Mouse (Mus musculus) bone marrow, adult 2 months (tissue): ENCODE measurements at regions not wholly inside any gene's neighbourhood (a gene's known extent, or its start where the extent isn't known, plus 50 kb on each side); places are given as distances from the start of the nearest gene placed in this dataset.

Experiments
- H3K27ac ChIP-seq: fragments of 200-500 bp; 2 replicates; pipeline ENCODE4 v1.5.1; 2012; ENCODE audit warnings: low read depth, mild to moderate bottlenecking, control low read depth, inconsistent platforms, low read length; ENCODE audit not compliant: control insufficient read depth, poor library complexity, insufficient read depth
- H3K4me1 ChIP-seq: fragments of 200-500 bp; 2 replicates; pipeline ENCODE4 v1.6.1; 2011; ENCODE audit warnings: low read length; ENCODE audit not compliant: control insufficient read depth, insufficient read depth
- H3K4me3 ChIP-seq: fragments of 200-500 bp; replicated peaks from 2 replicates; pipeline ENCODE3; 2011; ENCODE audit warnings: mild to moderate bottlenecking, low read depth, low read length, control low read depth; ENCODE audit not compliant: control insufficient read depth
- CTCF ChIP-seq: fragments of 200-500 bp; IDR thresholded peaks from 2 replicates; pipeline ENCODE4 v1.5.1; 2011; ENCODE audit warnings: low read length, control low read depth; ENCODE audit not compliant: control insufficient read depth, insufficient read depth
- POLR2A ChIP-seq: fragments of 200-500 bp; IDR thresholded peaks from 2 replicates; pipeline ENCODE4 v1.6.1; 2011; ENCODE audit warnings: low read depth, mild to moderate bottlenecking, control low read depth, low read length, borderline replicate concordance; ENCODE audit not compliant: control insufficient read depth
- WGBS: fragments of 180-500 bp; shearing (Covaris S2); methylation state at CpG from one replicate; pipeline ENCODE4 v1.1.7; 2018; 5-methylcytosine and 5-hydroxymethylcytosine counted together

GRCm38 (mm10) chr9:46643551-46643950 lies 323.8 kb upstream of the 4931429L15Rik start:
- H3K4me3 ChIP-seq, result no peak overlapping the region
- no peak overlapping the region for H3K27ac ChIP-seq
- no peaks in the 10 kb centered on the region for H3K4me1 ChIP-seq
- TF ChIP-seq CTCF, result no peak
- no peak for TF ChIP-seq POLR2A
- WGBS, result 66% methylated on average over 3 of the region's 3 CpGs

GRCm38 (mm10) chr9:46642696-46643095 lies 322.9 kb upstream of the 4931429L15Rik start:
- Histone ChIP-seq H3K27ac (no peak overlapping the region), H3K4me1 (no peaks in the 10 kb centered on the region), H3K4me3 (no peak overlapping the region)
- 12% methylated on average over 9 of the region's 9 CpGs for WGBS
- TF ChIP-seq CTCF, result no peak
- no peak for TF ChIP-seq POLR2A

GRCm38 (mm10) chr9:46636261-46637010 lies 316.6 kb upstream of the 4931429L15Rik start:
- TF ChIP-seq CTCF (no peak), POLR2A (no peak)
- WGBS, result 68% methylated on average over 8 of the region's 8 CpGs

GRCm38 (mm10) chr9:46633952-46634351 lies 314.2 kb upstream of the 4931429L15Rik start:
- H3K4me3 ChIP-seq, result no peak overlapping the region
- TF ChIP-seq POLR2A (no peak), CTCF (peak; percentile 6; the same call in 1 of the 2 replicates)
- H3K27ac ChIP-seq, result no peak overlapping the region
- no peaks in the 10 kb centered on the region for H3K4me1 ChIP-seq
- 73% methylated on average over 4 of the region's 4 CpGs for WGBS

More at GRCm38 (mm10) chr9:46636261-46637010, 316.6 kb upstream of the 4931429L15Rik start:
- H3K27ac ChIP-seq, result no peak overlapping the region
- H3K4me1 ChIP-seq, result no peaks in the 10 kb centered on the region
- no peak overlapping the region for H3K4me3 ChIP-seq

GRCm38 (mm10) chr9:46632576-46632975 lies 312.8 kb upstream of the 4931429L15Rik start:
- no peak for TF ChIP-seq CTCF
- H3K27ac ChIP-seq, result no peak overlapping the region
- no peak overlapping the region for H3K4me3 ChIP-seq
- H3K4me1 ChIP-seq, result no peaks in the 10 kb centered on the region
- 71% methylated on average over 10 of the region's 10 CpGs for WGBS

- Histone ChIP-seq H3K4me1 (no peaks in the 10 kb centered on the region), H3K4me3 (no peak overlapping the region), H3K27ac (no peak overlapping the region)
- TF ChIP-seq CTCF, result no peak
- TF ChIP-seq POLR2A, result no peak
- 67% methylated on average over 2 of the region's 2 CpGs for WGBS
Measured at GRCm38 (mm10) chr9:46622255-46622654, 302.5 kb upstream of the 4931429L15Rik start.

- TF ChIP-seq CTCF (no peak), POLR2A (no peak)
- Histone ChIP-seq H3K4me3 (no peak overlapping the region), H3K4me1 (no peaks in the 10 kb centered on the region), H3K27ac (no peak overlapping the region)
- WGBS, result 87% methylated on average over 6 of the region's 6 CpGs
Measured at GRCm38 (mm10) chr9:46621851-46622250, 302.1 kb upstream of the 4931429L15Rik start.

- no peak overlapping the region for H3K27ac ChIP-seq
- H3K4me1 ChIP-seq, result no peaks in the 10 kb centered on the region
- H3K4me3 ChIP-seq, result no peak overlapping the region
- TF ChIP-seq CTCF, result no peak
- no peak for TF ChIP-seq POLR2A
- WGBS, result 40% methylated on average over 11 of the region's 11 CpGs
Measured at GRCm38 (mm10) chr9:46610101-46611005, 290.6 kb upstream of the 4931429L15Rik start.
